Mouse (Mus musculus) adrenal gland, postnatal 14 days (tissue): Measurements from ENCODE around the gene Snx29. TPM values are rescaled to one million over a fixed set of nuclear protein-coding genes. Genes with fewer than 3 reads are reported as not detected.
A peak's percentile ranks its signal among the peaks of the same experiment; 100 is the strongest.
"Not testable (repeated sequence)": the region's sequence is repeated elsewhere in the genome, so short reads cannot be mapped to it uniquely, and the experiment has no call there.

ENCODE experiments used
- DNase-seq: peaks from one replicate; pipeline ENCODE4 v3.0.0; 2021; ENCODE audit warnings: mixed read lengths
- long read RNA-seq, 2 experiments: library from polyadenylated mRNA; stranded (forward); transcript quantifications; one replicate each; pipeline ENCODE4 v2.0.0; 2021
- total RNA-seq: library from RNA; stranded (reverse); gene quantifications from 2 replicates; pipeline ENCODE4 v1.2.3, GENCODE M21; 2021

Snx29 gene
- total RNA-seq: 17.2 and 21.9 TPM in 2 replicates
- long read RNA-seq, experiment 1: 0 reads
- long read RNA-seq, experiment 2: 0 reads

GRCm38 (mm10) chr16:11322409-11323323 lies at the start of gene Snx29:
Snx29 (plus strand) TSS chr16:11322908.
- DNase-seq: peak; percentile 99

GRCm38 (mm10) chr16:11276888-11277287 lies 45.8 kb upstream of the Snx29 start:
- DNase-seq: no peak

GRCm38 (mm10) chr16:11278778-11279177 lies 43.9 kb upstream of the Snx29 start:
- DNase-seq: no peak

DNA sequence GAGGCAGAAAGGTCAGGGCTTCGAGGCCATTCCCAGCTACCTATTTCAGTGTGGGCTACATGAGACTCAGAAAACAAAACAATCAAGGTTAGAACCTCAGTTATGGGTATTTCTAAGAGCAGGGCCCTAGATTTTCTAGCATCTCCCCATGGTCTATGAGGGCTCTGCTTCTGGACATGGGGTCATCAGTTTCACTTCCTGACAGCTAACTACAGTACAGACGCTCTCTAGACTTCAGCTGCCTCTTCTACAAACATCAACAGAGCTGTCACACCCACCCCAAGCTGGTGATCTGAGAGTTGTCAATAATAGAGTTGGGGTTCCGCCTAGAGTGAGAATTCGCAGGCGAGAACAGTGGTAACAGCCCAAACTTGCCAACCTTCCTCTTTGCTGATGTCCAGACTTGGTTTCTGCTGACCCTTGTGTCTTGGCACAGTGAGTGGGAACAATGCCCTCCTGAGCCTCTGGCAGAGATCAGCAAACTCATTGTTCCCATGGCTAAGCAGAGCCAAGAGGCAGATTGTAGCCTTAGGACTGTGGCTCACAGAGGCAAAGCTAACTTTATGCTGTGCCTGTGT lies 40.0 kb upstream of the Snx29 start:
- DNase-seq: no peak

GRCm38 (mm10) chr16:11284881-11285280 lies 37.8 kb upstream of the Snx29 start:
- DNase-seq: no peak

GRCm38 (mm10) chr16:11285949-11286348 lies 36.8 kb upstream of the Snx29 start:
- DNase-seq: no peak

DNA sequence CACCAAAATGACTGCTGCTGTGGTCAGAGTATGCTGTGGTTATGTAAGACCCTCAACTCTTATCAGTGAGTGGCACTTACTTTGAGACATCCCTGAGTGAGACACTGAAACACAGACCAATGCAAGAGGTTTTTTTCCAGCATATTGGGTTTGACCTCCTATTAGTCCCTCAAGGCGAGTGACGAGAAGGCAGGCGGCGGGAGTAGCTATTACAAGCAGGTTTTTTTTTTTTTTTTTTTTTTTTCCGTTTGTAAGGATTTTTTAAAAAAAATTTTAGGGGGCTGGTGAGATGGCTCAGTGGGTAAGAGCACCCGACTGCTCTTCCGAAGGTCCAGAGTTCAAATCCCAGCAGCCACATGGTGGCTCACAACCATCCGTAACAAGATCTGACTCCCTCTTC lies 33.8 kb upstream of the Snx29 start:
- DNase-seq: not testable (repeated sequence)

GRCm38 (mm10) chr16:11295583-11295982 lies 27.1 kb upstream of the Snx29 start:
- not testable (repeated sequence) for DNase-seq

DNA sequence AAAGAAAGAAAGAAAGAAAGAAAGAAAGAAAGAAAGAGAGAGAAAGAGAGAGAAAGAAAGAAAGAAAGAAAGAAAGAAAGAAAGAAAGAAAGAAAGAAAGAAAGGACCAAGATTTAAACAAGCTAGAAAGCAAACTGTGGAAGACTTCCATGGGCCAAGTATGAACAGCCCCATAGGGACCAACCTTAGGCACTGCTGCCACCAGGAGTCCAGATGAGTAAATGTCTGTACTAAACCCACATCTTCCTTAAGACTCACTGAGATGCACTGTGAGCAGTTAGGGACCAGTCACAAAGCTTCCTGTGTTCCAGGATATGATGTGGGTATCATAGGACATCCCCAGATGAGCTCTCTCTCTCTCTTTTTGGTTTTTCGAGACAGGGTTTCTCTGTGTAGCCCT lies 25.0 kb upstream of the Snx29 start:
- DNase-seq: peak; percentile 54

DNA sequence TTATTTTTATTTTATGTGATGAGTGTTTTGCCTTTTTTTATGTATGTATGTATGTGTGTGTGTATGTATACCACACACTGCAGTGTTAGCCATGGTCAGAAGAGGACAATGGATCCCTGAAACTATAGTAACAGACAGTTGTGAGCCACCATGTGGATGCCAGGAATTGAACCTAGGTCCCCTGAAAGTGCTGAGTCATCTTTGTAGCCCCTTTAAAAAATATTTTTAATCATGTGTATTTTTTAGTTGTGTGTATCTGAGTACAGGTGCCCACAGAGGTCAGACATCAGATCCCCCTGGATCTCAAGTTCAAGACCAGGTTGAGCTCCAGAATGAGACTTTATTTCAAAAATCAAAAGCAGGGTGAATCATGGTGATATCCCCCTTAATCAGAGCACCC lies 19.0 kb upstream of the Snx29 start:
- no peak for DNase-seq

- no peak for DNase-seq
Measured at GRCm38 (mm10) chr16:11305531-11305930, 17.2 kb upstream of the Snx29 start.

DNA sequence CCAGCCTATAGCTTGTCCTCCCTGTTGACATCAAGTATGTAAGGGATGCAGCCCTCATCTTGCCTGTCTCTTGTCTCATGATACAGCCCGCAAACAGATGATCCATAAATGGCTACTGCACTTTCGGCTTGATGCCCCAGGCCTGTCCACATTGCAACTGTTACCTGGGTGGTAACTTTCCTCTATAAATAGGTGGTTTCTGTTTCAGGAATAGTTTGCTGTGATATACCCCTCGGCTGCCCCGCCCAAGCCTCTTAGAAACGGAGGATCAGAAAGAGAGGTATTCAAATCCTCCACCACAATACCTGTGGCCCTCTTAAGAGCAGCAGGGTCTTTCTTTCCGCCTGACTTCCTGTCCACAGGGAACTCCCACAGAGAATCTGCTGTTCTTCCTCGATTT lies 9.2 kb upstream of the Snx29 start, which contains the start of gene Tnfrsf17:
TSS of gene Tnfrsf17 (plus strand) at position 301 of the 400 bp plus-strand sequence.
- no peak for DNase-seq

- no peak for DNase-seq
Measured at GRCm38 (mm10) chr16:11315786-11316320, 6.9 kb upstream of the Snx29 start.

DNA sequence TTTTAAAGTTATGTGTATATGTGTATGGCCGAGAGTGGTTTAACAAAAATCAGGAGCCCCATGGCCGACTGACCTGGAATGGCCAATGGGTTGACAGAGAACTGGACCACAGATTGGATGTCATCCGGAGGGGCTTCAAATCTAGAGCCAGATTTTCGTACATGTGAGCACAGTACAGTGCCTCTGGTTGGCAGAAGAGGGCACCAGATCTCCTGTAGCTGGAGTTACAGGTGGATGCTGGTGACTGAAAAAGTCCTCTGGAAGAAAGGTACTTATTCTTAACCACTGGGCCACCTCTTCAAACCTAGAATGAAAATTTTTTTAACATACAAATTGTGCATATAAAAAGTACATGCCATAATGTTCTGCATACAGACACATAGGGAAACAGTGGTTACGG lies 6.0 kb upstream of the Snx29 start:
- DNase-seq: no peak

GRCm38 (mm10) chr16:11317324-11317723 lies 5.4 kb upstream of the Snx29 start:
- no peak for DNase-seq

GRCm38 (mm10) chr16:11323324-11324051 lies 780 bp downstream of the Snx29 start:
- peak; percentile 26 for DNase-seq

DNA sequence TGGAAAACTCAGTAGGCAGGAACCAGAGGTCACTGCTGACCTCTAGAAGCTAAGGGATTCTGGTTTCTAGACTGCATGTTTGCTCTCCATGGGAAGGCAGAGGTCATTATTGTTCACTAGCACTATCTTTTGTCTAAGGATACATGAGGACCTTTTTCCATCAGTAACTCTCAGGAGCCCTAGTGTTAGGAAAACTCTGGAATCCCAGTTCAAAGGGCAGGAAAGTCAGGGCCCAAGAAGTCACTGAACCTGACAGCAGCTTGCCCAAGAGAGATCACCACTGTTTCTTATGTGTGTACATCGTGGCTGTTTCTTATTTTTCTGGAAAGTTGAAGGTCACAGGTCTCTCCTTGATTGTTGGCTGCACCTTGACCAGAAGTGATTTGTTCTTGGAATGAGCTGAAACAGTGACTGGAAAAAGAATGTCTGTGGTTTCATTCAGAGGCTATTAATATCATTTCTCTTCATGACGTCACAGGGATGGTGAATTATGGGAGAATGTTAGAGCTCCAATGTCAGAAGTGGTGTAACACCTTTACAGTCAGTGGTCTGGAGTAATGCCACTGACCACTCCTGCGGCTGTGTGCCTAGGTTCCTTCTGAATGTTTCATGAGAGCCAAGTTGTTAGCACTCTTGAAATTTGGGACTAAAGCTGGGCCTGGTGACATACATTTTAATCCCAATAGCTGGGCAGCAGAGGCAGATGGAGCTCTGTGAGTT lies 7.5 kb downstream of the Snx29 start:
- no peak for DNase-seq

GRCm38 (mm10) chr16:11331030-11331429 lies 8.3 kb downstream of the Snx29 start:
- DNase-seq: no peak

DNA sequence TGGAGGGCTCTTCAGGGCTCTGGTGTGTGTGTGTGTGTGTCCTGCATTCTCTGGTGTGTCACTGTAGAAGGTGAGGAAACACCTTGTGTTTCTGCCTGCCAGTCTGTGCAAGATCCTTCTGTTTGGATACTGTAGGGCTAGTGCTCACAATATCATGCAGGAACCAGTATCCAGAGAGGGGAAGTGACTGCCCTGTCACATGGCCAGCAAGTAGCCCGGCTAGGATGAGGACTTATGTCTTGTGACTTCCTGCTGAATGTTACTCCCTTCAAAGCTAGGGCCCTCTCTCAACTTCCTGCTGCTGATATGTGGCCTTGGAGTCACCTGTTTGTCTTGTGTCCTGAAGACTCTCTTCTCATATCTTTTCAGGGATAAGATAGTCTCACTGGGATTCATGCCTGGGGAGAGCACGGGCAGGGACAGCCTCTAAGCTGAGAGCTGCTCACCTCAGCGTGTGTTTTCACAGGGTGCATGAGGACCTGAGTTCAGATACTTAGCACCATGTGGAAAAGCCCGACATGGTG lies 20.6 kb downstream of the Snx29 start:
- peak; percentile 19 for DNase-seq

- DNase-seq: peak; percentile 17
Measured at GRCm38 (mm10) chr16:11351903-11352302, 29.2 kb downstream of the Snx29 start.

DNA sequence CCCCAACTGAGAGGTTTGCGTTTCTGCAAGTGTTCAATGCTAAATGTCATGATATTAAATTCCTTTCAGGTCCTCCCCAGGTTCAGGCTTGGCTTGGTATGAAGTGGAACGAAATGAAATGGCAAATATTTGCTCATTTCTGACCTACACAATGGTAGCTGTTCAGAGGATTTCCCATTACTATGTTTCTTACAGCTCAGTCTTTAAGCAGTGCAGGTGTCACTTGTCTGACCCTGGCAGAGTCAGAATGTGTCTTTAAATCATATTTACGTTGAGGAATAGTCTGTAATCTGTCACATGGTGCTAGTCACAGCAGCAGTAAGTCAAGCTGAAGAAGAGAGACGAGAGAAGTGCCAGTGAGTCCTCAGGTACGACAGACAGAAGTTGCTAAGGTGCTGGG lies 36.5 kb downstream of the Snx29 start:
- DNase-seq: no peak

- no peak for DNase-seq
Measured at GRCm38 (mm10) chr16:11359919-11360318, 37.2 kb downstream of the Snx29 start.
